Mouse (Mus musculus): ENCODE measurements around the gene Nell2. TPM values are rescaled to one million over a fixed set of nuclear protein-coding genes. Genes with fewer than 3 reads are reported as not detected.

Gene Nell2
- polyA plus RNA-seq, 1 experiment from 2014 or later: 155 TPM

GRCm38 (mm10) chr15:95055081-95055650, 473.2 kb downstream of the Nell2 start:
- WGBS: 39% methylated on average over 8 of the region's 8 CpGs

GRCm38 (mm10) chr15:95049171-95049729, 479.1 kb downstream of the Nell2 start:
- no peak overlapping the region for H3K4me3 ChIP-seq (ENCODE audit: low read depth, low read length)
- ATAC-seq (ENCODE audit: insufficient read depth, low FRiP score, low TSS enrichment): no peak
- peaks cover 6% of the 10 kb centered on the region; the same call in 1 of the 2 replicates for H3K4me1 ChIP-seq (ENCODE audit: control insufficient read depth, insufficient read depth, low read length)
- no peak for DNase-seq (ENCODE audit: low spot score)
- H3K9me3 ChIP-seq (ENCODE audit: control insufficient read depth, low read length): no peaks in the 10 kb centered on the region
- H3K36me3 ChIP-seq (ENCODE audit: control insufficient read depth, insufficient read depth, low read length): no peaks in the 10 kb centered on the region
- H3K9ac ChIP-seq (ENCODE audit: low read length): no peak overlapping the region
- no peaks in the 10 kb centered on the region for H3K27me3 ChIP-seq (ENCODE audit: control insufficient read depth, insufficient read depth, low read length)
- 71% methylated on average over 6 of the region's 6 CpGs for WGBS
- no peak overlapping the region for H3K27ac ChIP-seq (ENCODE audit: low read depth, low read length)
- H3K4me2 ChIP-seq (ENCODE audit: low read depth): no peak overlapping the region

More at GRCm38 (mm10) chr15:95055081-95055650, 473.2 kb downstream of the Nell2 start:
- Histone ChIP-seq H3K27me3 (ENCODE audit: control insufficient read depth, insufficient read depth, low read length) (no peaks in the 10 kb centered on the region), H3K4me3 (ENCODE audit: low read depth, low read length) (no peak overlapping the region), H3K4me2 (ENCODE audit: low read depth) (no peak overlapping the region), H3K9ac (ENCODE audit: low read length) (no peak overlapping the region), H3K36me3 (ENCODE audit: control insufficient read depth, insufficient read depth, low read length) (no peaks in the 10 kb centered on the region), H3K9me3 (ENCODE audit: control insufficient read depth, low read length) (no peaks in the 10 kb centered on the region), H3K27ac (ENCODE audit: low read depth, low read length) (0 out of 2 replicates have a peak overlapping the region, but pooled peaks have one; percentile 8), H3K4me1 (ENCODE audit: control insufficient read depth, insufficient read depth, low read length) (no peaks in the 10 kb centered on the region)
- DNase-seq (ENCODE audit: low spot score): no peak
- no peak for ATAC-seq (ENCODE audit: insufficient read depth, low FRiP score, low TSS enrichment)

- 69% methylated on average over 2 of the region's 2 CpGs for WGBS
- H3K27me3 ChIP-seq (ENCODE audit: control insufficient read depth, insufficient read depth, low read length): no peaks in the 10 kb centered on the region
Observed at GRCm38 (mm10) chr15:95047486-95047885, 480.9 kb downstream of the Nell2 start.

GRCm38 (mm10) chr15:95044011-95044410, 484.3 kb downstream of the Nell2 start:
- 65% methylated on average over 8 of the region's 8 CpGs for WGBS

More at GRCm38 (mm10) chr15:95047486-95047885, 480.9 kb downstream of the Nell2 start:
- no peak overlapping the region for H3K27ac ChIP-seq (ENCODE audit: low read depth, low read length)
- no peaks in the 10 kb centered on the region for H3K36me3 ChIP-seq (ENCODE audit: control insufficient read depth, insufficient read depth, low read length)
- H3K9me3 ChIP-seq (ENCODE audit: control insufficient read depth, low read length): no peaks in the 10 kb centered on the region
- H3K4me2 ChIP-seq (ENCODE audit: low read depth): no peak overlapping the region
- H3K9ac ChIP-seq (ENCODE audit: low read length): no peak overlapping the region
- no peak for ATAC-seq (ENCODE audit: insufficient read depth, low FRiP score, low TSS enrichment)
- no peak overlapping the region for H3K4me3 ChIP-seq (ENCODE audit: low read depth, low read length)
- DNase-seq (ENCODE audit: low spot score): no peak
- peaks cover 6% of the 10 kb centered on the region; the same call in 1 of the 2 replicates for H3K4me1 ChIP-seq (ENCODE audit: control insufficient read depth, insufficient read depth, low read length)

GRCm38 (mm10) chr15:95042437-95042836, 485.9 kb downstream of the Nell2 start:
- no peak overlapping the region for H3K4me2 ChIP-seq (ENCODE audit: low read depth)
- H3K9ac ChIP-seq (ENCODE audit: low read length): no peak overlapping the region
- 86% methylated on average over 9 of the region's 9 CpGs for WGBS
- H3K4me3 ChIP-seq (ENCODE audit: low read depth, low read length): no peak overlapping the region
- ATAC-seq (ENCODE audit: insufficient read depth, low FRiP score, low TSS enrichment): no peak
- DNase-seq (ENCODE audit: low spot score): no peak
- no peaks in the 10 kb centered on the region for H3K27me3 ChIP-seq (ENCODE audit: control insufficient read depth, insufficient read depth, low read length)
- no peaks in the 10 kb centered on the region for H3K36me3 ChIP-seq (ENCODE audit: control insufficient read depth, insufficient read depth, low read length)
- H3K9me3 ChIP-seq (ENCODE audit: control insufficient read depth, low read length): no peaks in the 10 kb centered on the region
- H3K4me1 ChIP-seq (ENCODE audit: control insufficient read depth, insufficient read depth, low read length): no peaks in the 10 kb centered on the region
- H3K27ac ChIP-seq (ENCODE audit: low read depth, low read length): no peak overlapping the region

More at GRCm38 (mm10) chr15:95044011-95044410, 484.3 kb downstream of the Nell2 start:
- Histone ChIP-seq H3K4me2 (ENCODE audit: low read depth) (no peak overlapping the region), H3K27ac (ENCODE audit: low read depth, low read length) (no peak overlapping the region), H3K36me3 (ENCODE audit: control insufficient read depth, insufficient read depth, low read length) (no peaks in the 10 kb centered on the region), H3K27me3 (ENCODE audit: control insufficient read depth, insufficient read depth, low read length) (no peaks in the 10 kb centered on the region), H3K4me1 (ENCODE audit: control insufficient read depth, insufficient read depth, low read length) (peaks cover 6% of the 10 kb centered on the region; the same call in 1 of the 2 replicates), H3K4me3 (ENCODE audit: low read depth, low read length) (no peak overlapping the region), H3K9ac (ENCODE audit: low read length) (no peak overlapping the region), H3K9me3 (ENCODE audit: control insufficient read depth, low read length) (no peaks in the 10 kb centered on the region)
- no peak for DNase-seq (ENCODE audit: low spot score)
- no peak for ATAC-seq (ENCODE audit: insufficient read depth, low FRiP score, low TSS enrichment)

GRCm38 (mm10) chr15:95029487-95029875, 498.9 kb downstream of the Nell2 start:
- H3K27me3 ChIP-seq (ENCODE audit: control insufficient read depth, insufficient read depth, low read length): no peaks in the 10 kb centered on the region
- 78% methylated on average over 5 of the region's 5 CpGs for WGBS
- H3K27ac ChIP-seq (ENCODE audit: low read depth, low read length): no peak overlapping the region
- no peak for DNase-seq (ENCODE audit: low spot score)
- H3K4me3 ChIP-seq (ENCODE audit: low read depth, low read length): no peak overlapping the region
- no peak for ATAC-seq (ENCODE audit: insufficient read depth, low FRiP score, low TSS enrichment)
- no peak overlapping the region for H3K9ac ChIP-seq (ENCODE audit: low read length)
- no peaks in the 10 kb centered on the region for H3K4me1 ChIP-seq (ENCODE audit: control insufficient read depth, insufficient read depth, low read length)
- H3K4me2 ChIP-seq (ENCODE audit: low read depth): no peak overlapping the region
- H3K9me3 ChIP-seq (ENCODE audit: control insufficient read depth, low read length): no peaks in the 10 kb centered on the region
- H3K36me3 ChIP-seq (ENCODE audit: control insufficient read depth, insufficient read depth, low read length): no peaks in the 10 kb centered on the region

GRCm38 (mm10) chr15:95028862-95029486, 499.4 kb downstream of the Nell2 start:
- no peak overlapping the region for H3K9ac ChIP-seq (ENCODE audit: low read length)
- no peak for DNase-seq (ENCODE audit: low spot score)
- H3K27me3 ChIP-seq (ENCODE audit: control insufficient read depth, insufficient read depth, low read length): no peaks in the 10 kb centered on the region
- H3K36me3 ChIP-seq (ENCODE audit: control insufficient read depth, insufficient read depth, low read length): no peaks in the 10 kb centered on the region
- no peak for ATAC-seq (ENCODE audit: insufficient read depth, low FRiP score, low TSS enrichment)
- WGBS: 84% methylated on average over 13 of the region's 13 CpGs
- H3K27ac ChIP-seq (ENCODE audit: low read depth, low read length): no peak overlapping the region
- H3K4me1 ChIP-seq (ENCODE audit: control insufficient read depth, insufficient read depth, low read length): no peaks in the 10 kb centered on the region
- no peaks in the 10 kb centered on the region for H3K9me3 ChIP-seq (ENCODE audit: control insufficient read depth, low read length)
- H3K4me3 ChIP-seq (ENCODE audit: low read depth, low read length): no peak overlapping the region
- no peak overlapping the region for H3K4me2 ChIP-seq (ENCODE audit: low read depth)

All from neural tube, embryonic 11.5 days (tissue).